Mouse (Mus musculus) urinary bladder, postnatal 10 days (tissue): Measurements from ENCODE around the gene Uqcr10.
A peak's percentile ranks its signal among the peaks of the same experiment; 100 is the strongest.
"Not testable (repeated sequence)": the region's sequence is repeated elsewhere in the genome, so short reads cannot be mapped to it uniquely, and the experiment has no call there.

ENCODE experiments used
- DNase-seq: peaks from one replicate; pipeline ENCODE4 v3.0.0; 2022; ENCODE audit warnings: low spot score

Gene Uqcr10

GRCm38 (mm10) chr11:4714727-4715126 lies 10.6 kb upstream of the Uqcr10 start:
- DNase-seq, result no peak

DNA sequence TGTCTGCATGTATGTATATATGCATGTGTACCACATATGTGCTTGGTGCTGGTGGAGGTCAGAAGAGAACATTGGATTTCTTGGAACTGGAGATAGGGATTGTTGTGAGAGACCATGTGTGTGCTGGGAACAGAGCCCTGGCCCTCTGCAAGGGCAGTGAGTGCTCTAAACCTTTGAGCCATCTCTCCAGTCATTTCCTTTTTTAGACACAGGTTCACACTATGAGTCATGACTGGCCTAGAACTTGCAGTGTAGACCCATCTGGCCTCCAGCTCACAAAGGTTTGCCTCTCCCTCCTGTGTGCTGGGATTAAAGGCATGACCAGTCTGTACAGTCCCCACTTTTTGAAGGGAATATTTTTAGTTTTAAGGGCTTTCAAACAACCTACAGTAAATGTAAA lies 8.7 kb upstream of the Uqcr10 start:
- DNase-seq, result no peak

DNA sequence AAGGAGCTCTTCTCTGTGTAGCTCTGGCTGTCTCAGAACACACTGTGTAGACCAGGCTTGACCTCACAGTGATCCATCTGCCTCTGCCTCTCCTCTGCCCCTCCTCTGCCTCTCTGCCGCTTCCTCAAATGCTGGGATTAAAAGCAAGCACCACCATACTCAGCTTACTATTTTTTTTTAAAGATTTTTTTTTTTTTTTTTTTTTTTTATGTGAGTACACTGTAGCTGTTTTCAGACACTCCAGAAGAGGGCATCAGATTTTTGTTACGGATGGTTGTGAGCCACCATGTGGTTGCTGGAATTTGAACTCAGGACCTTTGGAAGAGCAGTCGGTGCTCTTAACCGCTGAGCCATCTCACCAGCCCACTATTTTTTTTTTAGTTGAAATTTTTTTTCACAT lies 6.0 kb upstream of the Uqcr10 start:
- not testable (repeated sequence) for DNase-seq

DNA sequence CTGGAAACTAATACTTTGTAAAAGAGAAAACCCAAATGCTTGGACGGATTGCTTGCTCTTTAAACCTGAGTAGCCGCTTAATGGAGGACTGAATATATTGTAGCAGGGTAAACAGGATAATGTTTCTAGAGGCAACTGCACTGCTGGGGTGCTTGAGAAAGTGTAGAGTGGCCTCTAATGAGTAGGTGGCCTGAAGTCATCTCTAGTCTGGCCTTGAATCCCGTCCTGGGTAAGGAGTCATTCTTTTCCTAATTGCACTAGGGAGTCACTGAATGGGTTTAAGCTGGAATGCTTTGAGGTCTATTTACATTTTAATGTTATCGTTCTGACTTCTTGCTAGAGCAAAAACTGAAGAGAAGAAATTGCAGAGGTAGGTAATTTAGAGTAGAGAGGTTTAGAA lies 1.0 kb upstream of the Uqcr10 start:
- DNase-seq, result no peak

- DNase-seq, result no peak
Observed at GRCm38 (mm10) chr11:4703688-4704071, 462 bp downstream of the Uqcr10 start.

GRCm38 (mm10) chr11:4700726-4701125 lies 3.4 kb downstream of the Uqcr10 start:
- DNase-seq, result no peak

DNA sequence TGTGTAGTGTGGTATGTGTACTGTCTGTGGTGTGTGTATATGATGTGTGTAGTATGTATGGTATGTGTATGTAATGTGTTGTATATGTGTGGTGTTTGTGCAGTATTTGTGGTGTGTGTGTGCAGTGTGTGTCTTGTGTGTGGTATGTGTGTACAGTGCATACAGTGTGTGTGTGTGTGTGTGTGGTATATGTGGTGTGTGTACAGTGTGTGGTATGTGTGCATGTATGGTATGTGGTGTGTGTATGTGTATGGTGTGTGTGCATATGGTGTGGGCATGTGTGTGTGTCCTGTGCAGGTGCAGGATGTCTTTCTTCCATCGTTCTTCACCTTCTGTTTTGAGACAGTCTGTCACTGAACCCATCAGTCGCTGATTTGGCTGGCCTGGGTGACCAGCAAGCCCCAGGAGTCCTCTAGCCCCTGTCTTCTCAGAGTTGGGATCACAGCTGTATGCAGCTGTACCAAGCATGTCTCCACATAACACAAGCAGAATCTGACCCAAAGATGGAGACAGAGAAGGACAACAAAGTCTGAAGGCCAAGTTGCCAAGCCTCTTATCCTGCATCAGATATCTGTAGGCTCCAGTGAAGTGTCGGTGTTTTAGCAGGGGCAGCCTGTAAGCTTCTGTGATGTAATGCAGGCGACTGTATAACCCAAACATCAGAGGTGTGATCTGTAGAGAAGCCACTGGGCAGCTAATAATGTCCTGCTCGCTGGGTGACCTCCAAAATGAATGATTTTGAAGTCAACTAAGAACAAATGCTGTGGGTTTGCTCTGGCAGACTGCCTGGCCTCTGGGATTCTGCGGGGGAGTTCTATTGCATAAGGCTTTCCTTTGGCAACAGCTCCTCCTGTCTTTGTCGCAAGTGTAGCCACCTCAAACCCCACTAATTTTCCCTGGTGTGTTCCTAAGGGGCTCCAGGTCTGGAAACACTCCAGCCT lies 6.8 kb downstream of the Uqcr10 start:
- peak; percentile 29 for DNase-seq

DNA sequence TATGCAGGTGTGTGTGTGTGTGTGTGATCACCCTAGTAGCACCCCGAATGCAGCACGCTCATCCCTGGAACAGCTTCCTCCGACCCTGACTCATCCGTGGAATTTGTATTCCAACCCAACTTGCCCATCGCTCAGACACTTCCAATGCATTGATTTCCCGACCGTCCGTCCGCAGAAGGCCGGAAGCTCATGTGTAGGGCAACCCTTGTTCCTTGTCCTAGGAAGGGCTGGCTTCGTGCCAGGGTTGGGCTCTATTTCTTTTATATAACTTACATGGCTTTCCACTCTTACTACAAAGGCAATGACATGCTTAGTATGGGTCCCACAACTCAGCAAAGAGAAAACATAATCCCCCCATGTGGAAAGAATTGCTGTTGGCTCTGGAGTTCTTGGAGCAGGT lies 12.0 kb downstream of the Uqcr10 start:
- DNase-seq, result no peak

GRCm38 (mm10) chr11:4691213-4691612 lies 12.9 kb downstream of the Uqcr10 start:
- no peak for DNase-seq

DNA sequence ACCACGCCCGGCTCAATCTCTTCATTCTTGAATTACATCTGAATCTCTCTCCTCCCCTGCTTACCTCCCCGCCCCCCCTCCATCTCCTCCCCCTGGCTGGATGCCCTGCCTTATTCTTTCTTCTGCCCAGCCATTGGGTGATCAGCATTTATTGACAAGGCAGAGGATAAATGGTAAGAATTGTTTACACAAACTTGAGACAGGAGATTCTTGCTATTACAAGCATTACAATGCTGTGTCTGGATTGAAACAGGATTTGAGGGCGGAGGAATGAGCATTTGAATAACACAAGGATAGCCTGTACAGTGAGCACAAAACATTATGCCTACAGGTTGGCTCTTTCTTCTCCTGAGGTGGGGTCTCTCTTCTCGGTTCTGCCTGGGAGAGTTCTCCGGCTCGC lies 13.8 kb downstream of the Uqcr10 start:
- DNase-seq, result no peak

DNA sequence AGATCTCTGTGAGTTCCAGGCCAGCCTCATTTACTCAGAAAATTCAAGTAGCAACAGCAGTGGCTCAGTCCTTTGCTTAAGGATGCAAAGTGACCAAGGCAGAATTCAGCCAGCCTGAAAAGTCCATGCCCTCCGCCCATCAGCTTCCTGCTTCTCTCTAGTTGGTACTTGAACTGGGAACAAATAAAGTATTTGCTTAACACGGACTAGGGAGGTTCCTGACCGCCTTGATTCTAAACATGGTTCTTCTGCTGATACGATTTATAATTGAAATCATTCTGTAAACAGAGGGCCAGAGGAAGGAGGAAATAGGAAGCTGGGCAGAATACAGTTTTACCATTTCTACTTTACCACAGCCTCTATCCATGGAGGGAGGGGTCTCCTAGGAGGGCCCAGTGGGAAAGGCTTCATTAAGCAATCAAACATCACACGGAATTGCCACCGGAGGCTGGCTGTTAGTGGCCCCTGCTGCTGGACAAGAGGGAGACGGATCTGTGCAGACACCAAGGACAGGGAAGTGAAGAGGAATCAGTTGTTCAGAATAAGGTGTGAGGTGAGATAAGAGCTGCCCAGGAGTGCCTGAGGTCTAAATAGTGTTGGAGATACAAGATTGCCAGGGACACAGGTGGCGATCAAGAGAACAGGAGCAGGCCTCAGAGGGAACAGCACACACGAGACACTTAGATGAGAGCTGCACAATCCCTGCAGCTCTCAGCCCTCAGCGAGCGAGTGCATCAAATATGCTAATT lies 15.3 kb downstream of the Uqcr10 start:
- DNase-seq, result no peak

DNA sequence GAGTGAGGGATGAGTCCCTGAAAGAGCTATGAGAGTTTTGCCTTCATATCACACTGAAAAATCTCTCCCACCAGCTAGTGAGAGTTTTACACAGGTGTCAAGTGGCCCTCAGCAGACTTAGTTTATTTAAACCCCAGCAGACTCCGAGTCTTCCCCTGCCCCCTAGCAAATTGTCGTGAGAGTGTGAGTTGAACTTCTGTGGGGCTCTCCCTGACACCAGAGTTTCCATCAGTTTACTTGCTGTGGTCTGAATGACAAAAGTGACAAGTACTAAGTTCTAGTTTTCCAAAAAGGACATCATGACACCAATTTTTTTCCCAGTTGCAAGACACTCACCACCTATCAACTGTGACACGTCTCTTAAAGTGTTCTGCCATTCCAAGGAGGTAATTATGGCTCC lies 16.3 kb downstream of the Uqcr10 start:
- DNase-seq, result no peak

DNA sequence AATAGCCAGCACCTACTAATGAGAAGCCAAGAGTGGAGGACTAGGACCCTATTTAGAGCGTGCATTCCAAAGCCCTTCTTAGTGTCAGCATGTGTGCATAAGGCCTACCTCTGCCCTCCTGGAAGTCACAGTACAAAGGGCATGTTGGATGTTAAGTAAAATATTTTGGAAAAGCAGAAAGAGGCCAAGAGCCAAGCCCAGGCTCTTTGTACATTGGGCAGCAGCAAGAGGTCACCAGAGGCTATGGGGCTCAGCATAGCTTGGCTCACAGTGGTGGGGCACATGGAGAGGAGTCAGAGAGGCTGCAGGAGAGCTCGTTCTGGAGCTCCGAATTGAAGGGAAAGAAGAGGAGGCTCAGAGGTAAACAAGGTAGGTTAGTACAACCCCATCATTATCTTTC lies 17.1 kb downstream of the Uqcr10 start:
- no peak for DNase-seq

- DNase-seq, result no peak
Observed at GRCm38 (mm10) chr11:4685510-4685909, 18.6 kb downstream of the Uqcr10 start.

DNA sequence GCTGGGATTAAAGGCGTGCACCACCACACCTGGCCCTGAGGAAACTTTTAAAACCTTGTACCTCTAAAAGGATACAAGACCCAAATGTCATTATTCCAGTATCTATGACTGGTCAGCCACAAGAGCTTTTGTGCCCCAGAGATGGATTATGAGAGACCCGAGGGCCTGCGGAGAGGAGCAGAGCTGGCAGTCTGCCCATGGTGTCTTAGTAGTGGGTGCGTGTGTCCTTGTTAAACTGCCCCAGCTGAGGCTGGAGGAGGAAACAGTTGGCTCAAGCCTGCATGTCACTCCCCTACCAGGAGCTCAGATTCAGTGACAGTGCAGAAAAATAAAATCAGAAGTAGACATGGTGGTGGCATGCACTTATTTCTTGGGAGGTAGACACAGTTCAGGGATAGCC lies 19.1 kb downstream of the Uqcr10 start:
- DNase-seq, result no peak

DNA sequence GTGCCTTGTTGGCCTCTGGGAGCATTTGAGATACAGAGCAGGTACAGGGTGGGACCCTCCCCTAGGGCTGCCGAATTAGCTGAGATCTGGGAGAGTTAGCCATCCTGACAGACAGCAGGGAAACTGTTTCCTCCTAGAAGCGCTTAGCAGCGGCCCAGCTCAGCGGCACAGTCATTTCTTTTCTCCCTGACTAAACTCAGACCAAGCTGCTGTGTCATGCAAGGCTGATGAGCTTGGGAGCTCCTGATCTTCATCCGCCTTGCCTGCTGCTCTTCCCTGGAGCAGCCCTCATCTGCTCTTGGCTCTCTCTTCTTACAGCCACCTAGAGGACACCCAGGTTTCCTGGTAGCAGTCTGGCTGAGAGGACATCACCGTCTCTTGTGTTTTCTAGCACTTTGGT lies 20.0 kb downstream of the Uqcr10 start:
- no peak for DNase-seq

DNA sequence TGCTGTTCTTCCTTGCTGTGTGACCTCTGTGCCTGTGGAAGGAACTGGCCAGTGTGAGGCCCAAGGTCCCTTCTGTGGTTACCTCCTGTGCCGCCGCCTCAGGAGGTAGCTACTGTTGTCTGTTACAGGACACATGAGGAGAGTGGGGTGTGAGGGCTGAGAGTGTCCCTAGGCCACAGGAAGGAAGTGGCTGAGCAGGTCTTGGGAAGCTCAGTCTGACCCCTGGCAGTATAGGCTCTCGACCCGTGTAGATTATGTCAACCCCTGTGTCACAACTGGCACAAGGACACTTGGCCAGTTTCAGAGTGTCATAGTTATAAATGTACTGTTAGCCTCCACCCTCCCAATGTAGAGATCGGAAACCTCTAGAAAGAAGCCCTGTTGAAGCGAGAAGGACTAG lies 20.6 kb downstream of the Uqcr10 start:
- no peak for DNase-seq

DNA sequence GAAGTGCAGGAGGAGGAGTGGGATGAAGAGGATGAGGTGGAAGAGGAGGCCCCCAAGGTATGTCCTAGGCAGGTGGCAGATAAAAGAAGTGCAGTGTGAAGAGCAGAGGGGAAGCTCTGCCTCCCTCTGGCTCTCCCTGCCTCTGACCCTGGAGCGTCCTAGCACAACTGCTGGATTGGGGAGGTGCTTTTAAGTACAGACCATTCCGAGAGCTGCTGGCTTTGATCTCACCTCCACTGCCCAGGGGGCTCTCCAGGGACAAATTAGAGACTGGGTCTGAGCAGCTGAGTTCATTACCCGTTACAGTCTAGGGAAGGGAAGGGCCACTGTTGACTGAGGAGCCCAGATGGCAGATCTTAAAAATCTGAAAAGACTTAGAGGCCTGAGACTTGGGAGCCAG lies 24.0 kb downstream of the Uqcr10 start:
- DNase-seq, result no peak

- DNase-seq, result no peak
Observed at GRCm38 (mm10) chr11:4679441-4679832, 24.7 kb downstream of the Uqcr10 start.

DNA sequence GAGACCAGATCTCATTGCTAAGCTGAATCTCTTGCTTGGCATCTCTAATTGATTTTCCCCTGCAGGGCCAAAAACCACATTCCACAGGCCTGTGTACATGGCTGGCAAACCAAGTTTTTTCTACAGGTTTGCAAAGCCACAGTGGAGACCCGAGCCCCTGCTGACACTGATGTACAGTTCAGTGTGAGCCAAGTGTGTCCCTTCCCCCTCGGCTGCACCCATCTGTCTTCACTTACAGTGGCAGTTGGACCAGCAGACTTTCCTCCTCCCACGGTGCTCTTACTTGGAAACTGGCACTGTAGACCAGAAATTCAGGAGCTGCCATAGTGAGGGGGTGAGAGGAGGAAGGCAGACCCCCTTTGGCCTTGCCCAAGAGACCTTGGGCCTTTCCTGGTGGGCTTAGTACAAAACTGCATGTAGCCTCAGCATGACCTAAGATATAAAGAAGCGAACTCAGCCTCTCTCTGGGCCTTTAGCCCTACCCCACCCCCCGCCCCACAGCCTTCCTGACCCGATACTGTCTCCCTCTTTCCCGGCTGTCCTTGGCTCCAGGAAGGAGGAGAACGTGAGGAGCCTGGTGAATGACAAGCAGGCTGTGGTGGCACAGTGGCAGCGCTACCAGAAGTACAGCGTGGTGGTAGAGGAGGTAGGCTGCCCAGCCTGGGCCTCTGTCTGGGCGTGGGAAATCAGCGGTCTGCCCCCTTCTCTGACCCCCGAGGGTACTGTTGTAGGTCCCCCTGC lies 25.3 kb downstream of the Uqcr10 start:
- no peak for DNase-seq

GRCm38 (mm10) chr11:4677250-4677872 lies 26.8 kb downstream of the Uqcr10 start:
- no peak for DNase-seq

DNA sequence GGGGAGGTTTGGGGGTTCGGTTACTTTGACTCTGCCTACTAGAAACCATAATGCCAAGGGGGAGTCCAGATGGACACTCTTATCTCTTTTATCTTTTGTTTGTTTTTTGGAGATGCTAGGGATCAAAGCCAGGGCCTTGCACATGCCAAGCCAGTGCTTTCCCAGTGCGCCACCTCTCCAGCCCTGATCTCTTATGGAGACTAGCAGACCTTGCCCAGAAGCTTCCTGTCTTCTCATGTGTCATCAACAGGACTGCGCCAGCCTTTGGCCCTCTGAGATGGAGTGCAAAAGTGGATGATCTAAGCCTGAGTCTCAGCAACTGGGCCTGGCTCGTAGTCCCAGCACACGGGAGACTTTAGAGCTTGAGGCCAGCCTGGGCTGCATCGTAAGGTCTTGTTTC lies 28.4 kb downstream of the Uqcr10 start:
- no peak for DNase-seq
